Mouse (Mus musculus): Measurements from ENCODE around the gene Gm45521. TPM values are rescaled to one million over a fixed set of nuclear protein-coding genes. Genes with fewer than 3 reads are reported as not detected.

Gm45521 gene
- polyA plus RNA-seq, 1 experiment from 2014 or later = not detected

GRCm38 (mm10) chr14:7977471-7977870 is 20.4 kb downstream of the Gm45521 start:
- no peak for ATAC-seq (ENCODE audit: insufficient number of reproducible peaks, insufficient read depth, low FRiP score, low TSS enrichment, low read depth)
- Histone ChIP-seq H3K27ac (no peak overlapping the region), H3K36me3 (no peaks in the 10 kb centered on the region), H3K4me2 (no peak overlapping the region), H3K4me3 (replicated peaks) (no peak overlapping the region), H3K4me1 (replicated peaks) (no peaks in the 10 kb centered on the region), H3K27me3 (no peaks in the 10 kb centered on the region), H3K9me3 (no peaks in the 10 kb centered on the region), H3K9ac (replicated peaks) (no peak overlapping the region)
- 86% methylated on average over 1 of the region's 1 CpGs for WGBS

- no peaks in the 10 kb centered on the region for H3K9me3 ChIP-seq
- no peak overlapping the region for H3K27ac ChIP-seq
- 84% methylated on average over 1 of the region's 1 CpGs for WGBS
- no peak for ATAC-seq (ENCODE audit: insufficient number of reproducible peaks, insufficient read depth, low FRiP score, low TSS enrichment, low read depth)
- H3K4me1 ChIP-seq (replicated peaks) = no peaks in the 10 kb centered on the region
- H3K27me3 ChIP-seq = no peaks in the 10 kb centered on the region
- H3K4me2 ChIP-seq = no peak overlapping the region
- no peak overlapping the region for H3K9ac ChIP-seq (replicated peaks)
- no peaks in the 10 kb centered on the region for H3K36me3 ChIP-seq
- no peak overlapping the region for H3K4me3 ChIP-seq (replicated peaks)
Observed at GRCm38 (mm10) chr14:7978183-7978582, 21.1 kb downstream of the Gm45521 start.

GRCm38 (mm10) chr14:7981226-7981625 is 24.1 kb downstream of the Gm45521 start:
- Histone ChIP-seq H3K36me3 (no peaks in the 10 kb centered on the region), H3K27ac (no peak overlapping the region), H3K27me3 (no peaks in the 10 kb centered on the region), H3K4me1 (replicated peaks) (no peaks in the 10 kb centered on the region), H3K4me2 (no peak overlapping the region), H3K4me3 (replicated peaks) (no peak overlapping the region), H3K9ac (replicated peaks) (no peak overlapping the region), H3K9me3 (no peaks in the 10 kb centered on the region)
- no peak for ATAC-seq (ENCODE audit: insufficient number of reproducible peaks, insufficient read depth, low FRiP score, low TSS enrichment, low read depth)
- WGBS = 95% methylated on average over 1 of the region's 1 CpGs

GRCm38 (mm10) chr14:7986913-7987312 is 29.8 kb downstream of the Gm45521 start:
- Histone ChIP-seq H3K36me3 (no peaks in the 10 kb centered on the region), H3K4me2 (no peak overlapping the region), H3K27me3 (no peaks in the 10 kb centered on the region), H3K9ac (replicated peaks) (no peak overlapping the region), H3K27ac (no peak overlapping the region), H3K4me1 (replicated peaks) (peaks cover 4% of the 10 kb centered on the region; the same call in 1 of the 2 replicates), H3K9me3 (no peaks in the 10 kb centered on the region), H3K4me3 (replicated peaks) (no peak overlapping the region)
- 90% methylated on average over 6 of the region's 6 CpGs for WGBS
- ATAC-seq (ENCODE audit: insufficient number of reproducible peaks, insufficient read depth, low FRiP score, low TSS enrichment, low read depth) = no peak

- Histone ChIP-seq H3K27ac (no peak overlapping the region), H3K9me3 (no peaks in the 10 kb centered on the region), H3K4me1 (replicated peaks) (peaks cover 4% of the 10 kb centered on the region; the same call in 1 of the 2 replicates), H3K36me3 (no peaks in the 10 kb centered on the region), H3K27me3 (no peaks in the 10 kb centered on the region; the same call in 1 of the 2 replicates), H3K4me3 (replicated peaks) (no peak overlapping the region), H3K9ac (replicated peaks) (no peak overlapping the region), H3K4me2 (no peak overlapping the region)
- 64% methylated on average over 1 of the region's 1 CpGs for WGBS
- no peak for ATAC-seq (ENCODE audit: insufficient number of reproducible peaks, insufficient read depth, low FRiP score, low TSS enrichment, low read depth)
Observed at GRCm38 (mm10) chr14:7989371-7989770, 32.3 kb downstream of the Gm45521 start.

- Histone ChIP-seq H3K27me3 (no peaks in the 10 kb centered on the region; the same call in 1 of the 2 replicates), H3K4me2 (no peak overlapping the region), H3K36me3 (no peaks in the 10 kb centered on the region), H3K27ac (no peak overlapping the region), H3K4me1 (replicated peaks) (peaks cover 4% of the 10 kb centered on the region; the same call in 1 of the 2 replicates), H3K4me3 (replicated peaks) (no peak overlapping the region), H3K9me3 (no peaks in the 10 kb centered on the region), H3K9ac (replicated peaks) (no peak overlapping the region)
- no peak for ATAC-seq (ENCODE audit: insufficient number of reproducible peaks, insufficient read depth, low FRiP score, low TSS enrichment, low read depth)
- 77% methylated on average over 3 of the region's 3 CpGs for WGBS
Observed at GRCm38 (mm10) chr14:7989961-7990360, 32.9 kb downstream of the Gm45521 start.

GRCm38 (mm10) chr14:7991108-7991776 is 34.2 kb downstream of the Gm45521 start:
- Histone ChIP-seq H3K4me3 (replicated peaks) (no peak overlapping the region), H3K4me2 (no peak overlapping the region), H3K9me3 (no peaks in the 10 kb centered on the region), H3K4me1 (replicated peaks) (peaks cover 4% of the 10 kb centered on the region; the same call in 1 of the 2 replicates), H3K9ac (replicated peaks) (no peak overlapping the region), H3K36me3 (no peaks in the 10 kb centered on the region), H3K27ac (no peak overlapping the region), H3K27me3 (peaks cover 5% of the 10 kb centered on the region)
- ATAC-seq (ENCODE audit: insufficient number of reproducible peaks, insufficient read depth, low FRiP score, low TSS enrichment, low read depth) = no peak
- 81% methylated on average over 5 of the region's 5 CpGs for WGBS

- Histone ChIP-seq H3K4me2 (no peak overlapping the region), H3K36me3 (no peaks in the 10 kb centered on the region), H3K4me1 (replicated peaks) (peaks cover 4% of the 10 kb centered on the region; the same call in 1 of the 2 replicates), H3K9me3 (no peaks in the 10 kb centered on the region), H3K27ac (no peak overlapping the region), H3K9ac (replicated peaks) (no peak overlapping the region), H3K4me3 (replicated peaks) (no peak overlapping the region), H3K27me3 (peaks cover 5% of the 10 kb centered on the region)
- no peak for ATAC-seq (ENCODE audit: insufficient number of reproducible peaks, insufficient read depth, low FRiP score, low TSS enrichment, low read depth)
- 54% methylated on average over 6 of the region's 6 CpGs for WGBS
Observed at GRCm38 (mm10) chr14:7992158-7992557, 35.1 kb downstream of the Gm45521 start.

- H3K36me3 ChIP-seq = no peaks in the 10 kb centered on the region
- 72% methylated on average over 8 of the region's 8 CpGs for WGBS
- H3K4me1 ChIP-seq (replicated peaks) = peaks cover 4% of the 10 kb centered on the region; the same call in 1 of the 2 replicates
- H3K27ac ChIP-seq = no peak within 1 kb of the TSS
- no peak within 1 kb of the TSS for H3K4me3 ChIP-seq (replicated peaks)
- no peak within 1 kb of the TSS for H3K4me2 ChIP-seq
- ATAC-seq (ENCODE audit: insufficient number of reproducible peaks, insufficient read depth, low FRiP score, low TSS enrichment, low read depth) = no peak
- no peak within 1 kb of the TSS for H3K9ac ChIP-seq (replicated peaks)
- H3K9me3 ChIP-seq = no peaks in the 10 kb centered on the region
- peaks cover 13% of the 10 kb centered on the region for H3K27me3 ChIP-seq
Observed at GRCm38 (mm10) chr14:7994271-7994767, 37.2 kb downstream of the Gm45521 start, which contains the start of gene Dnase1l3. TSS of gene Dnase1l3 (minus strand) at chr14:7994573.

GRCm38 (mm10) chr14:7997255-7997696 is 40.2 kb downstream of the Gm45521 start:
- no peaks in the 10 kb centered on the region for H3K9me3 ChIP-seq
- no peak overlapping the region for H3K27ac ChIP-seq
- H3K4me1 ChIP-seq (replicated peaks) = peaks cover 9% of the 10 kb centered on the region
- no peak for ATAC-seq (ENCODE audit: insufficient number of reproducible peaks, insufficient read depth, low FRiP score, low TSS enrichment, low read depth)
- H3K36me3 ChIP-seq = no peaks in the 10 kb centered on the region
- H3K9ac ChIP-seq (replicated peaks) = no peak overlapping the region
- H3K4me3 ChIP-seq (replicated peaks) = no peak overlapping the region
- H3K27me3 ChIP-seq = peaks cover 42% of the 10 kb centered on the region
- 2% methylated on average over 15 of the region's 15 CpGs for WGBS
- H3K4me2 ChIP-seq = peak overlapping the region; percentile 47

GRCm38 (mm10) chr14:7999030-7999429 is 41.9 kb downstream of the Gm45521 start:
- H3K4me3 ChIP-seq (replicated peaks) = no peak overlapping the region
- H3K27ac ChIP-seq = no peak overlapping the region
- H3K36me3 ChIP-seq = no peaks in the 10 kb centered on the region
- H3K4me2 ChIP-seq = no peak overlapping the region
- peaks cover 45% of the 10 kb centered on the region for H3K27me3 ChIP-seq
- WGBS = 81% methylated on average over 3 of the region's 3 CpGs
- no peak for ATAC-seq (ENCODE audit: insufficient number of reproducible peaks, insufficient read depth, low FRiP score, low TSS enrichment, low read depth)
- no peak overlapping the region for H3K9ac ChIP-seq (replicated peaks)
- peaks cover 20% of the 10 kb centered on the region for H3K4me1 ChIP-seq (replicated peaks)
- H3K9me3 ChIP-seq = no peaks in the 10 kb centered on the region

All from limb, embryonic 12.5 days (tissue).